ENCODE assay signal across 18 mouse cellular contexts in the genomic region with DNA sequence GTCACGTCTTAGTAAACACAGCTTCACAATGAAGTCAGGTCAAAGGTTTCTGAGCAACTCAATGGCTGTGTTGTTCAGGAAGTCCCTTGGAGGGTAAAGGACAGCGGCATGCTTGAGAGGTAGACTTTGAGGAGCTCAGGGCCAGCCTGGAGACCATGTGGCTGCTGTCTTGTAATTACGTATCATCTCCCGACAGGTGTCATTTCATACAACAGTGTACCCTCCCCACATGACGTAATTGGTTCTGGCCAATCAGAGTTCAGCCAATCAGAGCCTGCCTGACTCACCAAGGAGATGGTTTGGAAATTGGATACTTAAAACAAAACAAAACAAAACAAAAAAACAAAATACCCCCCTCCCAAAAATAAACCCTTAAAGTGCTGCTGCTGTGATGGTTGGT. TPM values are rescaled to one million over a fixed set of nuclear protein-coding genes. Genes with fewer than 3 reads are reported as not detected.
"Had no signal": no experiment of that assay in that cellular context is flagged by ENCODE, and none has a peak within 500 bp of the region (broad histone marks: within the 10 kb centered on the region; RNA-seq: fewer than 3 reads in every experiment).

No protein-coding gene starts in this region.

- H3K9ac ChIP-seq: lung, embryonic 15.5 days; midbrain, embryonic 13.5 days; midbrain, embryonic 15.5 days; neural tube, embryonic 12.5 days; stomach, embryonic 15.5 days had no signal

- ATAC-seq: lung, postnatal 0 days; midbrain, embryonic 13.5 days; midbrain, embryonic 15.5 days had no signal

- H3K9me3 ChIP-seq: lung, embryonic 15.5 days; megakaryocyte, embryonic 14.5 days; midbrain, embryonic 13.5 days; midbrain, embryonic 15.5 days; neural tube, embryonic 12.5 days; stomach, embryonic 15.5 days had no signal

- H3K4me1 ChIP-seq: midbrain, embryonic 13.5 days; midbrain, embryonic 15.5 days; neural tube, embryonic 12.5 days; stomach, embryonic 15.5 days had no signal

- H3K27me3 ChIP-seq: lung, embryonic 15.5 days; megakaryocyte, embryonic 14.5 days; midbrain, embryonic 13.5 days; midbrain, embryonic 15.5 days; neural tube, embryonic 12.5 days; stomach, embryonic 15.5 days had no signal

- H3K27ac ChIP-seq: lung, embryonic 15.5 days; macrophage; midbrain, embryonic 13.5 days; midbrain, embryonic 15.5 days; neural tube, embryonic 12.5 days; stomach, embryonic 15.5 days; stomach, postnatal 0 days had no signal

- H3K36me3 ChIP-seq: lung, embryonic 15.5 days; midbrain, embryonic 13.5 days; midbrain, embryonic 15.5 days; neural tube, embryonic 12.5 days; stomach, embryonic 15.5 days had no signal

- DNase-seq: lung, adult 2 months; lung, postnatal 14 days; lung, postnatal 36 days; right cerebral cortex, postnatal 14 days; thymus, adult 2 months; thymus, postnatal 25 days; thymus, postnatal 4 days had no signal

- H3K4me3 ChIP-seq: lung, embryonic 15.5 days; midbrain, embryonic 13.5 days; midbrain, embryonic 15.5 days; neural tube, embryonic 12.5 days; stomach, embryonic 15.5 days had no signal

- H3K4me2 ChIP-seq: lung, embryonic 15.5 days; midbrain, embryonic 11.5 days; midbrain, embryonic 13.5 days; midbrain, embryonic 15.5 days; neural tube, embryonic 12.5 days; stomach, embryonic 15.5 days had no signal

RNA-seq across cellular contexts. Expression of a gene that starts 20.2 kb away (rescaled TPM):
- polyA plus RNA-seq: macrophage; spleen, adult 2 months had no signal
